Mouse (Mus musculus) thymus, adult 2 months (tissue): ENCODE results near the gene Pon1. TPM values are rescaled to one million over a fixed set of nuclear protein-coding genes. Genes with fewer than 3 reads are reported as not detected.

Experiments
- DNase-seq: peaks from one replicate; pipeline ENCODE4 v3.0.0; 2021
- H3K27ac ChIP-seq: fragments of 200-500 bp; 2 replicates; pipeline ENCODE4 v1.5.1; 2012; ENCODE audit warnings: low read length, control low read depth; ENCODE audit not compliant: control insufficient read depth, insufficient read depth
- H3K27me3 ChIP-seq: fragments of 200-500 bp; 2 replicates; pipeline ENCODE4 v1.6.1; 2012; ENCODE audit warnings: mild to moderate bottlenecking, low read length, moderate library complexity, mixed read lengths; ENCODE audit not compliant: control insufficient read depth, insufficient read depth
- H3K36me3 ChIP-seq: fragments of 200-500 bp; 2 replicates; pipeline ENCODE4 v1.6.1; 2012; ENCODE audit warnings: mild to moderate bottlenecking, low read length, moderate library complexity; ENCODE audit not compliant: control insufficient read depth, insufficient read depth
- H3K4me1 ChIP-seq: fragments of 200-500 bp; replicated peaks from 2 replicates; pipeline ENCODE4 v1.6.1; 2012; ENCODE audit warnings: low read length; ENCODE audit not compliant: control insufficient read depth, insufficient read depth
- H3K4me3 ChIP-seq: fragments of 200-500 bp; 2 replicates; pipeline ENCODE4 v1.5.1; 2012; ENCODE audit warnings: mild to moderate bottlenecking, low read length, control low read depth, moderate library complexity; ENCODE audit not compliant: control insufficient read depth, insufficient read depth
- CTCF ChIP-seq: fragments of 200-500 bp; IDR thresholded peaks from 2 replicates; pipeline ENCODE4 v1.5.1; 2012; ENCODE audit warnings: mild to moderate bottlenecking, control low read depth, low read length, moderate library complexity, borderline replicate concordance; ENCODE audit not compliant: control insufficient read depth, poor library complexity, insufficient read depth; ENCODE audit errors: extremely low read depth
- POLR2A ChIP-seq: fragments of 200-500 bp; IDR thresholded peaks from 2 replicates; pipeline ENCODE4 v1.6.1; 2012; ENCODE audit warnings: mild to moderate bottlenecking, low read length, control low read depth, moderate library complexity; ENCODE audit not compliant: control insufficient read depth, poor library complexity, insufficient read depth; ENCODE audit errors: extremely low read depth
- WGBS: fragments of 180-500 bp; shearing (Covaris S2); methylation state at CpG from one replicate; pipeline ENCODE4 v1.1.7; 2018; 5-methylcytosine and 5-hydroxymethylcytosine counted together
- polyA plus RNA-seq: library from polyadenylated mRNA; depleted of rRNA; stranded (reverse); fragments of >200 nt; gene quantifications from 2 replicates; pipeline ENCODE4 v1.2.3, GENCODE M21; 2012

Pon1 gene
- polyA plus RNA-seq, 1 experiment = 1.6 TPM

DNA sequence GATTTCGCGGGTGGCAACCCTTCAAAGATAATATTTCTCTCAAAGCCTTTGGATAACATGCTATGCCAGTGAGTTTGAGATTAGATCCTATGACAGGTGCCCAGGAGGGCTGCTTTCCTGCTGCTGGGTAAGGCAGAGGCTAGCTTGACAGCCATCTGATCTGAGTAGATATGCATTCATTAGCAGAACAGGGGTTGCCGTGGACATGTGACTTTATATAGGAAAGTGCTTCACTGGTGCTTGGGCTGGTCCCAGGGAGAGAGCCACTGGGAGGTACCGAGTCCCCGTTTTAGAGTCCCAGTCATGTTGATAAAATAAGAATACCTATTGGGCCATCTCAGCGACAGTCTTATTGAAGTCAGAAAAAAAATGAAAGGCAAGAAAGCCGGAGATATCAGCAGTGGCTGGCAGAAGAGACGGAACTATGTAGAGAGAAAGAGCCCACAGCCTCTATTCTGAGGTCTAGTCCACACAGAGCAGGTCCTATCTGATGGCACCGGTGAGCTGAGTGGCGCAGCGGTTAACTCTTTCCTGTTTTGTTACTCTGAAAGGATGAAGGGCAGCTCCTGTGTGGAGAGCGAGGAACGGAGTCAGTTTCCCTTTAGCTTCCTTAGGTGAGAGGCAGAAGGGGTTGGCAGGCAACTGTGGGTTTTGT is 46.1 kb downstream of the Pon1 start:
- Histone ChIP-seq H3K4me1 (no peaks in the 10 kb centered on the region; the same call in 1 of the 2 replicates), H3K36me3 (no peaks in the 10 kb centered on the region), H3K27me3 (no peaks in the 10 kb centered on the region), H3K4me3 (no peak overlapping the region), H3K27ac (no peak overlapping the region)
- 49% methylated on average over 13 of the region's 13 CpGs for WGBS
- no peak for DNase-seq
- TF ChIP-seq CTCF (no peak), POLR2A (no peak)

DNA sequence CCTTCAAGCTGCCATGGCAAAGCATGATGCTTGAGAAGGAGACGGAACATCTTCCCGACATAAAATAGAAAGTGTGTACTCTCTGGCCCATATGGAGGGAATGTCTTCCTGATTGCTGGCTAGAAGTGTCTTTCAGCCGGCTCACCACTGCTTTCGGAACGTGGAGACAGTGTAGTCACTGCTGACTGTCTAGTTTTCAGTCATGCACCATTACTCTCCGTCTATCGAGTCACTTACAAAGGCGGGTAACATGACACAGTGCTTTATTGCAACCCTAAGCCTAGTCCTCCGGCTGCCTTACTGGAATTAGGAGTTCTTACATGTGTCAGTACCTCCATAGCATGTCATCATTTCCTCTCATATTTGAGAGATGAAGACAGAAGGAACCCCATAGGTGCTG is 54.1 kb downstream of the Pon1 start:
- 94% methylated on average over 9 of the region's 9 CpGs for WGBS
- H3K4me1 ChIP-seq = no peaks in the 10 kb centered on the region
- no peak overlapping the region for H3K27ac ChIP-seq
- DNase-seq = no peak
- H3K4me3 ChIP-seq = no peak overlapping the region
- no peaks in the 10 kb centered on the region for H3K27me3 ChIP-seq
- TF ChIP-seq CTCF (no peak), POLR2A (no peak)
- no peaks in the 10 kb centered on the region for H3K36me3 ChIP-seq

DNA sequence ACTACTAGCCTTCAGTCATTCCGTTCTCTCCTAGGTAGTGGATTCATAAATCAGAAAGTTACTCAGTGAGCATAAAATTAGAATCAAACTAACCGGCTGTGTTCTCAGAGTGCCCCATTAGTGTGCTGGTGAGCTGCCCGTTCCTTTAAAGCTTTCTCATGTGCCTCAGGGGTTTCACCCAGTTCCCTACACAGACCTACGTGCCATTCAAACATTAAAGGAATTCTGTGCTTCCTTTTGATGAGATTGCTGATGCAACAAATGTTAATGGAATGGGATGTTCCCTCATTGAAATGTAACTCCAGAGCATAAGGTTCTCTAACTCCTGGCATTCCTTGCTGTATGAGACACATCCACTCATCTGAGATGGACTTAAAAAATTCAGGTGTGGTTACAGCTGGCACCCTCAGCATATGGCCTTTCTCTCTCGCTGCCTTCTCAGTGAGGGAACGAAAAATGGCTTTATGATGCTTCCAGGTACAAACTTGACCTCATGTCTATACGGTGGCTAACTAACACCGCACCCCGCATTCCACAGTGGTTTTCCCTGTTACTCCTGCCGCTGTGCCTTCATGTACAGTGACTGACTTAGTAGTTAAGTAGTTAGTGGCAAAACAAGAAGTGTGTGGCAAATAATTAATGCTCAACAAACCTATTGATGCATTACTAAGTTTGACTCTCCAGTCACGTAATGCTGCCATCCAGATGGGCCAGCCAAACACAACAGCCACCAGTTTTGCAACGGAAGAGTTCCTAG is 54.7 kb downstream of the Pon1 start:
- no peak for TF ChIP-seq CTCF
- no peak for TF ChIP-seq POLR2A
- 94% methylated on average over 12 of the region's 12 CpGs for WGBS
- H3K36me3 ChIP-seq = no peaks in the 10 kb centered on the region
- H3K27ac ChIP-seq = no peak overlapping the region
- H3K27me3 ChIP-seq = no peaks in the 10 kb centered on the region
- H3K4me3 ChIP-seq = no peak overlapping the region
- no peaks in the 10 kb centered on the region for H3K4me1 ChIP-seq
- no peak for DNase-seq

DNA sequence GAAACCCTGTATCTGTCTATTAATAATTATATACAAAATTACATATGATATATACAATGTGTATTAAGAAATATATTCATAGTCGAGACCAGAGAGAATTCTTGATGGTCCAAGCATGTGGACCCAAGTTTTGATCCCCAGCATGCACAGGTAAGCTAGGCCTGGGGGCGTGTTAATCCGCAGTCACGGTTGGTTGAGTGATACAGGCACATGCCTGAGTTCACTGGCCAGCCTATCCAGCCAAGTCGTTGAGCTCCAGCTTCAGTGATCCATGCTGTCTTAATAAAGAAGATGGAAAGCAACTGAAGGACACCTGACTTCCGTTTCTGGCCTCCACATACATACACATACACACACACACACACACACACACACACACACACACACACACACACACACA is 57.7 kb downstream of the Pon1 start:
- H3K4me3 ChIP-seq = no peak overlapping the region
- DNase-seq = no peak
- TF ChIP-seq POLR2A = no peak
- TF ChIP-seq CTCF = no peak
- no peak overlapping the region for H3K27ac ChIP-seq
- no peaks in the 10 kb centered on the region for H3K36me3 ChIP-seq
- no peaks in the 10 kb centered on the region for H3K27me3 ChIP-seq
- WGBS = 91% methylated on average over 6 of the region's 6 CpGs
- no peaks in the 10 kb centered on the region for H3K4me1 ChIP-seq

DNA sequence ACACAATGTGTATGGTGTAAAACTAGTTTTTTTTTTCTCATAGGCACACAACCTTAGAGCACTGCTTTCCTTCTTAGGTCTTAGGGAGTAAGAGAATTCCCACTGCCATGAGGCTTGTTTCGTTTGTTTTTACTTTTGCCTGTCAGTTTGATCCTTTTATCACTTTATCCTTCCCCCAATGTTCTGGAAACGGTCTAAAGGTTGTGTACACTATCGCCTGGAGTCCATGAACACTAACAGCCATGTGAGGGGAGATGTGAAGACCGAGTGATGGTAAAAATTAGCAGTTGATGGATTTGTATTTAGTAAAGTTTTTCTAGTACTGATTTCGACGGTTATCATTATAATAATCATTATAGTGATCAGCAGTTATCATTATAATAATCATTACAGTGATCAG is 58.8 kb downstream of the Pon1 start:
- Histone ChIP-seq H3K27me3 (no peaks in the 10 kb centered on the region), H3K27ac (no peak overlapping the region), H3K4me1 (no peaks in the 10 kb centered on the region), H3K36me3 (no peaks in the 10 kb centered on the region), H3K4me3 (no peak overlapping the region)
- WGBS = 93% methylated on average over 6 of the region's 6 CpGs
- no peak for DNase-seq
- no peak for TF ChIP-seq CTCF
- TF ChIP-seq POLR2A = no peak

DNA sequence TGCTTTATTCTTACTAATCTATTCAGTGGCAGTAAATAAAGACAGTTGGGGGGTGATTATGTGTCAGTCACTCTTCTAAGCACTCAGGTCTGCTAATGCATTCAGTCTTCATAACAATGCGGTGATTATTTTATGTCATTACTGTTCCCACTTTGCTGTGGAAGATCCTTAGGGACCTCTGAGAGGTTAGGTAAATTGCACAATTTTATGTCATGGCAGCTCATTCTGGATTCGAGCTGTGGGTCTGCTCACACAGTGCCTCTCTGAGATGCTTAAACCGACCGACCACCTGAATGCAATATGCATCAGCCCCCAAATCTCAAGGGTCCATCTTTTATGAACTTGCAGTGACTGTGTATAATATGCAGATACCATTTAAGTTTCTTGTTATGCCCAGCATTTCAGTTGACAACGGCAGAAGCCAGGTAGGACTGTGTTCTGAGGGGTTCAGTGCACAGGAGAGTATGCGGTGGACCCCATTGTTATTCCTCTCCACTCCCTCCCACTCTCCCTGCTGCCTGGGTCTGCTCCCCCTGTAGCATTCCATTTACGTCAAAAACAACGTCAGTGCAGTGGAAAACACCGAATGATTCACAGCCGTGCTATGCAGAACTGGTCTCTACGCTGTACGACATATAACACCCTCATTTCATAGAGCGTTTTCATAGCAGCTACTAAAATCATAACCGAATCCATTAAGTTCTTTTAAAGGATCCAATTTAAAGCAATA is 64.2 kb downstream of the Pon1 start:
- DNase-seq = no peak
- Histone ChIP-seq H3K4me1 (no peaks in the 10 kb centered on the region), H3K36me3 (no peaks in the 10 kb centered on the region), H3K27me3 (no peaks in the 10 kb centered on the region), H3K27ac (no peak overlapping the region), H3K4me3 (no peak overlapping the region)
- TF ChIP-seq POLR2A (no peak), CTCF (no peak)
- 94% methylated on average over 14 of the region's 14 CpGs for WGBS
